Mouse (Mus musculus) neural tube, embryonic 14.5 days (tissue): ENCODE results near the gene Ptgis. TPM values are rescaled to one million over a fixed set of nuclear protein-coding genes. Genes with fewer than 3 reads are reported as not detected.

Source experiments
- ATAC-seq: fragments of 200-750 bp; cut with Nextera tagmentation; 2 replicates; pipeline ENCODE4 v1.8.0; 2017; ENCODE audit warnings: low read depth, mild to moderate bottlenecking, moderate TSS enrichment, moderate library complexity
- H3K27ac ChIP-seq: fragments of 300-500 bp; sonication (generic); 2 replicates; pipeline ENCODE4 v1.5.1; 2014; ENCODE audit warnings: low read depth, mild to moderate bottlenecking, control low read depth, low read length, moderate library complexity, mixed read lengths
- H3K27me3 ChIP-seq: fragments of 300-500 bp; sonication (generic); 2 replicates; pipeline ENCODE4 v1.6.1; 2014; ENCODE audit warnings: low read length; ENCODE audit not compliant: control insufficient read depth, insufficient read depth
- H3K36me3 ChIP-seq: fragments of 300-500 bp; sonication (generic); 2 replicates; pipeline ENCODE4 v1.6.1; 2014; ENCODE audit warnings: low read length, mixed read lengths; ENCODE audit not compliant: control insufficient read depth, insufficient read depth
- H3K4me1 ChIP-seq: fragments of 300-500 bp; sonication (generic); 2 replicates; pipeline ENCODE4 v1.6.1; 2014; ENCODE audit warnings: low read length; ENCODE audit not compliant: control insufficient read depth, insufficient read depth
- H3K4me2 ChIP-seq: fragments of 300-500 bp; sonication (generic); 2 replicates; pipeline ENCODE4 v1.6.1; 2014; ENCODE audit warnings: mild to moderate bottlenecking, low read depth, low read length, control low read depth
- H3K4me3 ChIP-seq: fragments of 300-500 bp; sonication (generic); 2 replicates; pipeline ENCODE4 v1.5.1; 2014; ENCODE audit warnings: low read depth, low read length, control low read depth, mixed read lengths
- H3K9ac ChIP-seq: fragments of 300-500 bp; sonication (generic); replicated peaks from 2 replicates; pipeline ENCODE4 v1.6.1; 2014; ENCODE audit warnings: low read depth, mild to moderate bottlenecking, control low read depth, low read length, mixed read lengths
- H3K9me3 ChIP-seq: fragments of 300-500 bp; sonication (generic); 2 replicates; pipeline ENCODE4 v1.6.1; 2016; ENCODE audit warnings: low read length; ENCODE audit not compliant: control insufficient read depth
- WGBS: fragments of 180-500 bp; shearing (Covaris S2); extraction: QIAGEN DNeasy Blood & Tissue Kit; methylation state at CpG from one replicate; pipeline ENCODE4 v1.1.7; 2014; 5-methylcytosine and 5-hydroxymethylcytosine counted together
- polyA plus RNA-seq: library from polyadenylated mRNA; unstranded; fragments of >200 nt; fragmentation: Nextera tagmentation; extraction: Ambion mirVana; gene quantifications from 2 replicates; pipeline ENCODE4 v1.2.1, GENCODE M21; 2014

Gene Ptgis
- polyA plus RNA-seq, 1 experiment from 2014 or later: 1.9 TPM

DNA sequence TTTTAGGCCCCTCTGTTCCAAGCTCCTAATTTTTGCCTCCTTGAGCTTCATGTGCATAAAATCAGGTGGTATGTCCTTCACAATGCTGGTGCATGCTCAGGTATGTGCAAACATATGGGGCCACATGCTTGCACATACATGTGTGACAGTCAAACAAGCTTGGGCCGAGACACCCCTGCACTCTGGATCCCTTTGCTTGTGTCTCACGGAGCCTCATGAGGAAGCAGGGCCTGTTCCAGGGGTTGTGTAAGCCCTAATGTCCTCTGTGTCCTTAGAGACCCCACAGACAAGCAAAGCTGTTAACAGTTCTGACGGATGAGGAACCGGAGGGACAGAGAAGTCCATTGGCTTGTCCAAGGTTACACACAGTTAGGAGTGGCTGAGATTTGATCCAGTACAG is 80.7 kb downstream of the Ptgis start:
- 94% methylated on average over 4 of the region's 4 CpGs for WGBS
- Histone ChIP-seq H3K4me2 (no peak overlapping the region), H3K9me3 (no peaks in the 10 kb centered on the region), H3K9ac (no peak overlapping the region), H3K36me3 (no peaks in the 10 kb centered on the region), H3K27me3 (no peaks in the 10 kb centered on the region), H3K4me3 (no peak overlapping the region), H3K4me1 (no peaks in the 10 kb centered on the region), H3K27ac (no peak overlapping the region)
- ATAC-seq: no peak

DNA sequence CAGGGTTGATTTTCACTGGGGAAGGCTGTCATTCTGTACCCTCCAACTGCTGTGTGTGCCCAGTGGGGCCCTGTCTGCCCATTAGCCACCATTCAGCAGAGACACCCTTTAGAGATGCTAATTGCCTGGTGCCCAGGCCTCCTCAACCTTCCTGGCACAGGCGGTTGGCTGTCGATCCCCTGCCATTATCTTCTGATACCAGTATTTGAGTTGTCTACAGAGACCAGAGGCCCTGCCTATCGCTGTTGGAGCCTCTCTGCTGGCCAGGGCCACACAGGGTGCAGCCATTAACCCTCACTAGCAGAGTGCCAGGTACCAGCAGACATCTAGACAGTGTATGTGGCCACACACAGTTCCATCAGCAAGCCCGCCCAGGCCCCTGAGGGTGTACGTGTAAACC is 81.6 kb downstream of the Ptgis start:
- 59% methylated on average over 5 of the region's 5 CpGs for WGBS
- Histone ChIP-seq H3K27ac (no peak overlapping the region), H3K4me1 (no peaks in the 10 kb centered on the region), H3K9ac (no peak overlapping the region), H3K27me3 (no peaks in the 10 kb centered on the region), H3K4me2 (no peak overlapping the region), H3K36me3 (no peaks in the 10 kb centered on the region), H3K4me3 (no peak overlapping the region), H3K9me3 (no peaks in the 10 kb centered on the region)
- no peak for ATAC-seq

DNA sequence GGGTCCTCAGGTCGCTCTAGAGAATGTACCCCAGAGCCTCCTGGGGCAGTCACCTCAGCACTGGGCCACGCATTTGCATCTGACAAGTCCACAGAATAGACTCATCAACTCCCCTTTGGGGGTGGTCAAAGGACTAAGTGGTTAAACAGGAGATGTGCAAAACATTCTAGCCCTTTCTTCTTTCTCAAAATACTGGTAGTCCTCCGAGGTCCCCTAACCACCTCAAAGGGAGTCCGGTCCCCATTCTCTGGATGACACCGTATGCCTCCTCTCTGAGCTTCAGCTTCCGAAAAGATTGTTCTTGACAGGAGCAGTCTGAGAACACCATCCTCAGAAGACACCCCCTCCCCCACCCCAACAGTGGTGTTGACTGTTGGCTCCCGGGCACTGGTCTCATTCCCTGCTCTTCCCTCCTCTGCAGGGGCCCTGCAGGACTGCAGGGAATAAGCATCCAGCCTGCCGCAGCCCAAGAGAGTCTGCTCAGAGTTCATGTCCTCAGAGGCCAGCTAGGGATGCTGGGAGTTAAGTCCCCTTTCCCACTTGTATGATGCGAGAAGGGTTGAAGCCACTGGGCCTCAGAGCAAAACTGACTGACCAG is 84.2 kb downstream of the Ptgis start:
- WGBS: 36% methylated on average over 9 of the region's 9 CpGs
- ATAC-seq: no peak
- Histone ChIP-seq H3K4me2 (no peak overlapping the region), H3K9me3 (no peaks in the 10 kb centered on the region), H3K4me3 (no peak overlapping the region), H3K4me1 (no peaks in the 10 kb centered on the region), H3K9ac (no peak overlapping the region), H3K27ac (no peak overlapping the region), H3K27me3 (no peaks in the 10 kb centered on the region), H3K36me3 (no peaks in the 10 kb centered on the region)

DNA sequence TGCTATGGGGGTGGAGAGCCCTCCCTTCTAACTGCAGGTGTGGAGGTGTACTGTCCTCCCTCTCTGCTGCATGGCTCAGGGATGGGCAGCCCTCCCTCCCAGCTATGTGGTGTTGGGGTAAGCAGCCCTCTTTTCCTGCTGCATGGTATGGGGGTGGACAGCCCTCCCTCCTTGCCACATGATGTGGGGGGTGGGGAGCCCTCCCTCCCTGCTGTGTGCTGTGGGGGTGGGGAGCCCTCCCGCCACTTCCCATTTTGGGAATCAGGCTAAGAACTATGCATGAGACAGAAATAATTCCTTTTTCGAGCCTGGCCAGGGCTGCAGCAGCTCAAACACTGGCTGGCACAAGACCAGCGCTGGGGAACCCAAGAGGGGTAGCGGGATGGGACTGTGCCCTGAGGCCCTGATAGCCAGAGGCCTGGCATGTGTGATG is 84.8 kb downstream of the Ptgis start:
- no peak overlapping the region for H3K27ac ChIP-seq
- H3K36me3 ChIP-seq: no peaks in the 10 kb centered on the region
- H3K4me2 ChIP-seq: no peak overlapping the region
- ATAC-seq: no peak; the same call in 1 of the 2 replicates
- H3K4me3 ChIP-seq: no peak overlapping the region
- WGBS: 45% methylated on average over 4 of the region's 4 CpGs
- no peak overlapping the region for H3K9ac ChIP-seq
- H3K27me3 ChIP-seq: no peaks in the 10 kb centered on the region
- H3K9me3 ChIP-seq: no peaks in the 10 kb centered on the region
- no peaks in the 10 kb centered on the region for H3K4me1 ChIP-seq

DNA sequence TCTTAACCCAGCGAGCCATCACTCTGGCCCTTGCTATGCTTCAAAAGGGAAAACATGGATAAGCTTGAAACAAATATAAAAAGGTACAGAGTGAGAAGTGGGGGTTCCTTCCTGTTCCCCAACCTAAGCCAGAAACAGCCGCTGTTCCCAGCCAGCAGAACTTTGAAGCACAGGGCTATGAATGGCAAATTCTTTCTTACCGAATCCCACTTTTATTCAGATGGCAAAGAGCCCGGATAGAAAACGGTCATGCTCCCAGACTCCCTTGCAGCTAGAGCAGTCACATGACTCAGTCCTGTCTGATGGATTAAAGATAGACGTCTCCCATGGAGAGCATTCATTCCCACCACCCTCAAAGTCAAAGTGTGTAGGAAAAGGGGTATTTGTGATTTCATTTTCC is 89.5 kb downstream of the Ptgis start:
- ATAC-seq: no peak
- Histone ChIP-seq H3K9me3 (no peaks in the 10 kb centered on the region), H3K4me2 (no peak overlapping the region), H3K4me3 (no peak overlapping the region), H3K27me3 (no peaks in the 10 kb centered on the region), H3K4me1 (no peaks in the 10 kb centered on the region), H3K36me3 (no peaks in the 10 kb centered on the region), H3K9ac (no peak overlapping the region), H3K27ac (no peak overlapping the region)
- WGBS: 91% methylated on average over 6 of the region's 6 CpGs

DNA sequence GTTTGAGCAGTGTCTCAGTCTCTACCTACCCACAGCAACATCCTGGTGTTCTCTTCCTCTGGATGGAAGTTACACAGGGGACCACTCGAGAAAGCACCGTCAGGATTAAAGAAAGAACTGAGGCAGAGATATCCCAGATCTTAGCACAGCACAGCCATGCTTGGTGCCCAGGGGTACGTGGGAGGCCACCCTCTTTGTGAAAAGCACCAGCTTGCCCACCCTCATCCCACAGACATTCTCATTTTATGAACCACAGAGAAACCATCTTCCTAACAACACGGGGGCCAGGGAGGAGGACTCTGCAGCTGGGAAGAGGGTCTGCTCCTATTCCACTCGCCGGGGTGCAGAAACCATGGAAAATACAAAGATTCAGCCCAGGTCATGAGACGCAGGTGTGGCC is 90.3 kb downstream of the Ptgis start:
- H3K27ac ChIP-seq: no peak overlapping the region
- no peak overlapping the region for H3K4me2 ChIP-seq
- H3K4me3 ChIP-seq: no peak overlapping the region
- no peaks in the 10 kb centered on the region for H3K9me3 ChIP-seq
- WGBS: 95% methylated on average over 7 of the region's 7 CpGs
- no peak overlapping the region for H3K9ac ChIP-seq
- ATAC-seq: no peak
- H3K27me3 ChIP-seq: no peaks in the 10 kb centered on the region
- no peaks in the 10 kb centered on the region; the same call in 1 of the 2 replicates for H3K4me1 ChIP-seq
- no peaks in the 10 kb centered on the region for H3K36me3 ChIP-seq

DNA sequence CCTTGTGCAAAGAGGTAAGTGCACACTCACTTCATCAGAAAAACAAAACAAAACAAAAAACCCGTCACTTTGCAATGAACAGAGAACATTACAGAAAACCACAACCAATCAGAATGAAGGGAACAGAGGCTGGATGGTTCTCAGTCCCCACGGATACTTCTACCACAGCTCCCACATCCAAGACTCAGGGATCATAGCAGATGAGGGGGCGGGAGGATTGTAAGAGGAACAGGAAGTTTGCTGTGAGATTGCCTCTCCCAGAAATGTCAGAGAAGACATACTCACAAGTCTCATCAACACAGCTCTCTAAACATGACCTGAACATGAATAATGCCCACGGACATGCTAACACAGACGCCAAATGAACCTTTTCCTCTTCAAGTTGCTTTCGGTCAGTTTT is 91.4 kb downstream of the Ptgis start:
- no peak overlapping the region for H3K4me3 ChIP-seq
- no peaks in the 10 kb centered on the region for H3K9me3 ChIP-seq
- H3K36me3 ChIP-seq: no peaks in the 10 kb centered on the region
- 94% methylated on average over 6 of the region's 6 CpGs for WGBS
- H3K27ac ChIP-seq: no peak overlapping the region
- H3K9ac ChIP-seq: no peak overlapping the region
- no peak overlapping the region for H3K4me2 ChIP-seq
- no peak for ATAC-seq
- peaks cover 11% of the 10 kb centered on the region for H3K4me1 ChIP-seq
- no peaks in the 10 kb centered on the region for H3K27me3 ChIP-seq

DNA sequence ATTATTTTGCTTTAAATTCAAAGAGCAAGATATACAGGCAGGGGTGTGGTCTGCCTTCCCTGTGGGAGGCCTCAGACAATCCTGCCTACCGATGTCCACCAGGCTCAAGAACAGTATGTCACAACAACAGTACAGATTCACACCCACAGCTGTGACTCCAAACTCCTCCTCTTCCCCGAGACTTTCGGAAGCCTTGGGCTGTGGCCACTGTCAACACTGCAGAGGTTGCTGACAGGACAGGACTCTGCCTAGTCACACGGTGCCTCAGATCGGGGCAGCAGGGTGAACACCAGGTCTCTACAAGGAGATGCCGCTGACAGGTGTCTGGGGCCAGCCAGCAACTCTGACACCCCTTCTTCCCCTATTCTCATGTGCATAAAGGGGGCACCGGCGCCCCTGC is 92.7 kb downstream of the Ptgis start:
- no peaks in the 10 kb centered on the region for H3K27me3 ChIP-seq
- no peak overlapping the region for H3K9ac ChIP-seq
- no peak overlapping the region for H3K4me2 ChIP-seq
- H3K4me3 ChIP-seq: no peak overlapping the region
- 86% methylated on average over 8 of the region's 8 CpGs for WGBS
- no peak for ATAC-seq
- no peaks in the 10 kb centered on the region for H3K36me3 ChIP-seq
- H3K27ac ChIP-seq: no peak overlapping the region
- H3K9me3 ChIP-seq: no peaks in the 10 kb centered on the region
- peaks cover 13% of the 10 kb centered on the region for H3K4me1 ChIP-seq

DNA sequence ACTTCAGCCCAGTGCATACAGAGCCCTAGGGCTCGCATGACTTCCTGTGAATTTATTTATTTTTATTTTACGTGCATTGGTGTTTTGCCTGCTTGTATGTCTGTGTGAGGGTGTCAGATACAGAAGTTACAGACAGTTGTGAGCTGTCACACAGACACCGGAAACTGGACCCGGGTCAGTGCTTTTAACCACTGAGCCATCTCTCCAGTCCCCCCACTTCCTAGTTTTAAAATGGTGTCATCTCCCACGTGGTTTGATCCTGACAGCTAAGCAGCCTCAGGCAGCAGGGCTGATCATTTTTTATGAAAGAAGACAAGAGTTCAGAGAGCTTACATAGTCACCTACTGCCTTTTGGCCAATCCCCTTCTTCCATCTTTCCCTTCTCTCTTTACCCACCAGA is 94.5 kb downstream of the Ptgis start:
- H3K4me3 ChIP-seq: no peak overlapping the region
- 70% methylated on average over 5 of the region's 5 CpGs for WGBS
- no peaks in the 10 kb centered on the region for H3K9me3 ChIP-seq
- no peaks in the 10 kb centered on the region for H3K36me3 ChIP-seq
- H3K27ac ChIP-seq: no peak overlapping the region
- no peak for ATAC-seq
- peaks cover 13% of the 10 kb centered on the region for H3K4me1 ChIP-seq
- no peak overlapping the region for H3K4me2 ChIP-seq
- no peak overlapping the region for H3K9ac ChIP-seq
- H3K27me3 ChIP-seq: no peaks in the 10 kb centered on the region
